Mouse (Mus musculus) ES-E14 (cell line): ENCODE measurements around the gene H2-DMb1. TPM values are rescaled to one million over a fixed set of nuclear protein-coding genes. Genes with fewer than 3 reads are reported as not detected.

Experiments
- DNase-seq: peaks from one replicate; pipeline ENCODE4 v3.0.0-alpha.2; 2013; ENCODE audit warnings: low read depth, low spot score
- H3K27ac ChIP-seq: 2 replicates; pipeline ENCODE4 v1.5.1; 2012; ENCODE audit warnings: low read depth, mild to moderate bottlenecking, low read length, moderate library complexity, mixed read lengths; ENCODE audit not compliant: poor library complexity, insufficient read depth, severe bottlenecking
- H3K36me3 ChIP-seq: 2 replicates; pipeline ENCODE4 v1.6.1; 2012; ENCODE audit warnings: mild to moderate bottlenecking, low read length, moderate library complexity, mixed read lengths; ENCODE audit not compliant: control insufficient read depth, poor library complexity, insufficient read depth, severe bottlenecking
- H3K4me1 ChIP-seq, 2 experiments: fragments of 150-350 bp in 1 of 2; sonication (generic) in 1 of 2; 2 replicates each; pipeline ENCODE4 v1.6.1; 2012; ENCODE audit warnings: low read length in 2 of 2, mild to moderate bottlenecking in 1 of 2, mixed read lengths in 1 of 2; ENCODE audit not compliant: control insufficient read depth in 2 of 2, insufficient read depth in 2 of 2, poor library complexity in 1 of 2
- H3K4me3 ChIP-seq, 2 experiments: fragments of 150-350 bp in 1 of 2; sonication (generic) in 1 of 2; 2 replicates each; pipeline ENCODE4 v1.5.1; 2012; ENCODE audit warnings: low read length in 2 of 2, low read depth in 1 of 2, mild to moderate bottlenecking in 1 of 2, mixed read lengths in 1 of 2; ENCODE audit not compliant: insufficient read depth in 1 of 2, poor library complexity in 1 of 2, severe bottlenecking in 1 of 2
- H3K9ac ChIP-seq: 2 replicates; pipeline ENCODE4 v1.6.1; 2012; ENCODE audit warnings: low read depth, mild to moderate bottlenecking, low read length, mixed read lengths; ENCODE audit not compliant: poor library complexity, insufficient read depth, severe bottlenecking
- H3K9me3 ChIP-seq: fragments of 150-350 bp; sonication (generic); 2 replicates; pipeline ENCODE4 v1.6.1; 2012; ENCODE audit warnings: low read depth, mild to moderate bottlenecking, low read length; ENCODE audit not compliant: control insufficient read depth, insufficient read depth
- CHD2 ChIP-seq: IDR thresholded peaks from 2 replicates; pipeline ENCODE4 v1.6.1; 2014; ENCODE audit warnings: mild to moderate bottlenecking, low read depth, low read length, inconsistent platforms
- HCFC1 ChIP-seq: IDR thresholded peaks from 2 replicates; pipeline ENCODE4 v1.6.1; 2012; ENCODE audit warnings: low read length, inconsistent platforms, borderline replicate concordance; ENCODE audit not compliant: insufficient read depth
- MAFK ChIP-seq: IDR thresholded peaks from 2 replicates; pipeline ENCODE4 v1.6.1; 2014; ENCODE audit warnings: mild to moderate bottlenecking, low read depth, low read length, inconsistent platforms; ENCODE audit not compliant: insufficient read depth
- ZC3H11A ChIP-seq: IDR thresholded peaks from 2 replicates; pipeline ENCODE4 v1.6.1; 2012; ENCODE audit warnings: low read depth, mild to moderate bottlenecking, inconsistent platforms, low read length, borderline replicate concordance
- ZNF384 ChIP-seq: IDR thresholded peaks from 2 replicates; pipeline ENCODE4 v1.6.1; 2012; ENCODE audit warnings: low read depth, low read length, inconsistent platforms
- in situ Hi-C, 2 experiments: fragments of 600-800 bp; cut with MboI; formaldehyde crosslinking; loops; one replicate each; pipeline ENCODE4 v1.15.1; 2025; ENCODE audit warnings: low sequenced_read_pairs in 2 of 2, inconsistent platforms in 1 of 2; ENCODE audit not compliant: unreplicated experiment in 2 of 2
- total RNA-seq: library from RNA; depleted of rRNA; stranded (reverse); fragments of 300-350 nt; gene quantifications from 2 replicates; pipeline ENCODE4 v1.2.3, GENCODE M21; 2012

Gene H2-DMb1
- total RNA-seq, 1 experiment: 3.1 TPM

GRCm38 (mm10) chr17:34202760-34203442 lies 50.0 kb downstream of the H2-DMb1 start:
- Histone ChIP-seq H3K36me3 (no peaks in the 10 kb centered on the region), H3K9ac (no peak overlapping the region), H3K27ac (no peak overlapping the region), H3K9me3 (no peaks in the 10 kb centered on the region), H3K4me1 (peaks cover 0 to 12% of the 10 kb centered on the region in 2 experiments; a peak in 1 of 4 replicates), H3K4me3 (no peak overlapping the region)
- TF ChIP-seq CHD2 (no peak), ZC3H11A (no peak), HCFC1 (no peak), MAFK (no peak), ZNF384 (no peak)
- in situ Hi-C loops: no loop called here
- DNase-seq: no peak

GRCm38 (mm10) chr17:34203444-34203843 lies 50.6 kb downstream of the H2-DMb1 start, which contains the start of gene Tap2:
Tap2 (plus strand) TSS chr17:34203527.
- Histone ChIP-seq H3K27ac (no peak within 1 kb of the TSS), H3K36me3 (no peaks in the 10 kb centered on the region), H3K4me3 (peak within 1 kb of the TSS; percentile 49 to 59), H3K9ac (peak within 1 kb of the TSS; percentile 68; the same call in 1 of the 2 replicates), H3K9me3 (no peaks in the 10 kb centered on the region), H3K4me1 (peaks cover 0 to 11% of the 10 kb centered on the region in 2 experiments; a peak in 1 of 4 replicates)
- no peak for DNase-seq
- TF ChIP-seq MAFK (no peak), CHD2 (no peak), ZNF384 (no peak), HCFC1 (no peak), ZC3H11A (no peak)
- in situ Hi-C loops: no loop called here

DNA sequence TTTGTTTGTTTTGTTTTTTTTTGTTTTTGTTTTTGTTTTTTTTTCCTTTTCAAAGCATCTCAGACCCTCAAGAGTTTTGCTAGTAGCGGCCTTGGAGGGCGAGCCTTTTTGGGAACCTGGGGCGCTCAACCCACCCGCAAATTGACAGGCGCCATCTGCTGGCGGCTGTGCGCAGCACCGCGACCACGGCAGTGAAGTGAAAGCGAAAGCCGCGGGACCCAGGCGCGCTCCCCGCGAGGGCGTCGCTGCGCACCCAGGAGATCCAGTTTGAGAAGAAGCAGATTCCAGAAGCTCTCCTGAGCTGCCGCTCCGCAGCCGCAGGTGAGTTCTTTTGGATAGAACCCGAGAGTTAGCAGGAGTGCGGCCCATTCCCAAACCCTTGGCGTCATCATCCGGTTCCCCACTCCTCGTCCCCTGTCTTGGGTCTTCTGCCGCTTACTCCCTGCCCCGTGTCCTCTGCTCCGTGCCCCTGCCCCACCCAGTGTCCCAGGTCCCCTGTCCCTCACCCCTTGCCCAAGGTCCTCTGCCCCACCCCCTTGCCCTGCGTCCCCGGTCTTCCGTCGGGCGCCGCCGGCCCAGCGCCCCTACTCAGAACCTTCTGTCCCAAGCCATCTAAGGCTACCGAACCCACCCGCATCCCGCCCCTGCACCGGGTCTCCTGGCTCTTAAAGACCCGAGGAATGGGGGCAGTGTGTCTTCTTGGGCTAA lies 51.6 kb downstream of the H2-DMb1 start:
- DNase-seq: peak; percentile 61
- H3K9me3 ChIP-seq: no peaks in the 10 kb centered on the region
- H3K4me3 ChIP-seq: peak overlapping the region; percentile 49 to 59
- peaks cover 0 to 11% of the 10 kb centered on the region in 2 experiments; a peak in 1 of 4 replicates for H3K4me1 ChIP-seq
- no peak overlapping the region for H3K27ac ChIP-seq
- peak overlapping the region; percentile 68 for H3K9ac ChIP-seq
- in situ Hi-C loops: no loop called here
- no peaks in the 10 kb centered on the region for H3K36me3 ChIP-seq
- TF ChIP-seq ZNF384: no peak
- 0 out of 2 replicates have a peak, but pooled peaks have one; percentile 19 for TF ChIP-seq ZC3H11A

DNA sequence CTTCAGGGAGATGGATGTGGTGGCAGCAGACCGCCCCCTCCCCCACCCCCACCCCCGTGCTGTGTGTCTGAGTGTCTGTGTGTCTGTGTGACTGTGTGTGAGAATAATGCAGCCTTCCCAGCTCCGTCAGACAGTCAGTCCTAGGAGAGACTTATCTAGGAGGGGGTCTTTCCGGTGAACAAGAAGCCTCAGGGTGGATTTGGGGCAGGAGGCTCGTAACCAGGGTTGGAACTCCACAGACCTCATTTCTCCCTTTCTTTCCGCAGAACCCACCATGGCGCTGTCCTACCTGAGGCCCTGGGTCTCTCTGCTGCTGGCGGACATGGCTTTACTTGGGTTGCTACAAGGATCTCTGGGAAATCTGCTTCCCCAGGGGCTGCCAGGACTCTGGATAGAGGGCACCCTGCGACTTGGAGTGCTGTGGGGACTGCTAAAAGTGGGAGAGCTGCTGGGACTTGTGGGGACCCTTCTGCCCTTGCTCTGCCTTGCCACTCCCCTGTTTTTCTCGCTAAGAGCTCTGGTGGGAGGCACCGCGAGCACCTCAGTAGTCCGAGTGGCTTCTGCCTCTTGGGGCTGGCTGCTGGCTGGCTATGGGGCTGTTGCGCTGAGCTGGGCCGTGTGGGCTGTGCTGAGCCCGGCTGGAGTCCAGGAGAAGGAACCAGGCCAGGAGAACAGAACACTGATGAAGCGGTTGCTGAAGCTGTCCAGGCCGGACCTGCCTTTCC lies 52.3 kb downstream of the H2-DMb1 start:
- in situ Hi-C loops: no loop called here
- Histone ChIP-seq H3K9me3 (no peaks in the 10 kb centered on the region), H3K9ac (0 out of 2 replicates have a peak overlapping the region, but pooled peaks have one; percentile 3), H3K27ac (no peak overlapping the region), H3K36me3 (no peaks in the 10 kb centered on the region), H3K4me3 (peak overlapping the region; percentile 49 to 59), H3K4me1 (peaks cover 0 to 11% of the 10 kb centered on the region in 2 experiments; a peak in 1 of 4 replicates)
- no peak for DNase-seq
- no peak for TF ChIP-seq ZC3H11A
- TF ChIP-seq HCFC1: no peak
- no peak for TF ChIP-seq MAFK
- no peak for TF ChIP-seq ZNF384
- no peak for TF ChIP-seq CHD2
